Mouse (Mus musculus): ENCODE results near the gene Pcdh7.

Gene Pcdh7

GRCm38 (mm10) chr5:57921140-57921539 is 203.4 kb downstream of the Pcdh7 start:
- no peak for DNase-seq (ENCODE audit: low spot score)

GRCm38 (mm10) chr5:57931331-57931730 is 213.6 kb downstream of the Pcdh7 start:
- no peak for DNase-seq (ENCODE audit: low spot score)

- DNase-seq (ENCODE audit: low spot score): no peak
These were observed 214.0 kb downstream of the Pcdh7 start for GRCm38 (mm10) chr5:57931738-57932137.

GRCm38 (mm10) chr5:57934666-57935065 is 216.9 kb downstream of the Pcdh7 start:
- DNase-seq (ENCODE audit: low spot score): no peak

- DNase-seq (ENCODE audit: low spot score): no peak
These were observed 222.7 kb downstream of the Pcdh7 start for GRCm38 (mm10) chr5:57940457-57940856.

- no peak for DNase-seq (ENCODE audit: low spot score)
These were observed 225.4 kb downstream of the Pcdh7 start for GRCm38 (mm10) chr5:57943176-57943575.

- DNase-seq (ENCODE audit: low spot score): no peak
These were observed 225.8 kb downstream of the Pcdh7 start for GRCm38 (mm10) chr5:57943611-57944010.

- no peak for DNase-seq (ENCODE audit: low spot score)
These were observed 227.7 kb downstream of the Pcdh7 start for GRCm38 (mm10) chr5:57945419-57945818.

GRCm38 (mm10) chr5:57959317-57959716 is 241.6 kb downstream of the Pcdh7 start:
- DNase-seq (ENCODE audit: low spot score): no peak

GRCm38 (mm10) chr5:57963792-57964191 is 246.0 kb downstream of the Pcdh7 start:
- no peak for DNase-seq (ENCODE audit: low spot score)

- no peak for DNase-seq (ENCODE audit: low spot score)
These were observed 246.4 kb downstream of the Pcdh7 start for GRCm38 (mm10) chr5:57964201-57964600.

- no peak for DNase-seq (ENCODE audit: low spot score)
These were observed 275.8 kb downstream of the Pcdh7 start for GRCm38 (mm10) chr5:57993584-57993983.

- DNase-seq (ENCODE audit: low spot score): peak; percentile 23
These were observed 303.6 kb downstream of the Pcdh7 start for GRCm38 (mm10) chr5:58021331-58021730.

- no peak for DNase-seq (ENCODE audit: low spot score)
These were observed 307.4 kb downstream of the Pcdh7 start for GRCm38 (mm10) chr5:58025123-58025522.

GRCm38 (mm10) chr5:58025759-58026158 is 308.0 kb downstream of the Pcdh7 start:
- DNase-seq (ENCODE audit: low spot score): no peak

GRCm38 (mm10) chr5:58039875-58040274 is 322.1 kb downstream of the Pcdh7 start:
- no peak for DNase-seq (ENCODE audit: low spot score)

- no peak for DNase-seq (ENCODE audit: low spot score)
These were observed 326.4 kb downstream of the Pcdh7 start for GRCm38 (mm10) chr5:58044216-58044615.

- DNase-seq (ENCODE audit: low spot score): no peak
These were observed 363.3 kb downstream of the Pcdh7 start for GRCm38 (mm10) chr5:58081054-58081453.

- no peak for DNase-seq (ENCODE audit: low spot score)
These were observed 364.5 kb downstream of the Pcdh7 start for GRCm38 (mm10) chr5:58082230-58082629.

GRCm38 (mm10) chr5:58083056-58083455 is 365.3 kb downstream of the Pcdh7 start:
- no peak for DNase-seq (ENCODE audit: low spot score)

- DNase-seq (ENCODE audit: low spot score): no peak
These were observed 366.2 kb downstream of the Pcdh7 start for GRCm38 (mm10) chr5:58083972-58084371.

- no peak for DNase-seq (ENCODE audit: low spot score)
These were observed 391.0 kb downstream of the Pcdh7 start for GRCm38 (mm10) chr5:58108665-58109364.

GRCm38 (mm10) chr5:58116096-58116495 is 398.3 kb downstream of the Pcdh7 start:
- DNase-seq (ENCODE audit: low spot score): no peak

GRCm38 (mm10) chr5:58117896-58118295 is 400.1 kb downstream of the Pcdh7 start:
- no peak for DNase-seq (ENCODE audit: low spot score)

Data from yolk sac, embryonic 10.5 days (tissue).